Mouse (Mus musculus): Measurements from ENCODE around the gene F12.

DNA sequence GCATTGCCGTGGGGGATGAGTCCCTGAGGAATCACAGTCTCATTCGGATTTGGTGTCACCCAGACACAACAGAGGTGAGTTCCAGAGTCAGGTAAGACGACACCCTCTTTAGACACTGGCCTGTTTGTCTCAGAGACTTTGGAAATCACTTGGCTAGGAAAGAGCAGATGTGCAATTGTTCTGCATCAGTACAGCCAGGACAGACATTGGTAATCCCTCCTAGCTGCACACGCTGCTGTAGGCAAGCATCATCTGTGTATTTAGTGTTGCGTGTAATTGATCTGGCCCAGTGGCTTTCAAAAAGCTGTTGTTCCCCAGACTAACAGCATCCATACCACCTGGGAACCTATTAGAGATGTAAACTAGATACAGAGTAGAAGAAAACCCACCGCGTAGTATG lies 23.3 kb downstream of the F12 start:
- TF ChIP-seq ZMIZ1 (IDR thresholded peaks at IDR 0.05; ENCODE audit: low read depth, low read length) (no peak), TAL1 (IDR thresholded peaks at IDR 0.05; ENCODE audit: low read length) (no peak)

Data from MEL (cell line).